Mouse (Mus musculus) neural tube, embryonic 13.5 days (tissue): ENCODE measurements around the gene Sppl3. TPM values are rescaled to one million over a fixed set of nuclear protein-coding genes. Genes with fewer than 3 reads are reported as not detected.

Source experiments
- ATAC-seq: fragments of 200-750 bp; cut with Nextera tagmentation; 2 replicates; pipeline ENCODE4 v1.8.0; 2017; ENCODE audit warnings: low read depth, mild to moderate bottlenecking, moderate TSS enrichment, moderate library complexity
- H3K27ac ChIP-seq: fragments of 300-500 bp; sonication (generic); replicated peaks from 2 replicates; pipeline ENCODE4 v1.5.1; 2015; ENCODE audit warnings: moderate library complexity, mild to moderate bottlenecking, inconsistent platforms
- H3K27me3 ChIP-seq: fragments of 300-500 bp; sonication (generic); 2 replicates; pipeline ENCODE4 v1.6.1; 2015; ENCODE audit warnings: mild to moderate bottlenecking, inconsistent platforms
- H3K36me3 ChIP-seq: fragments of 300-500 bp; sonication (generic); 2 replicates; pipeline ENCODE4 v1.6.1; 2015; ENCODE audit warnings: mild to moderate bottlenecking, inconsistent platforms
- H3K4me1 ChIP-seq: fragments of 300-500 bp; sonication (generic); replicated peaks from 2 replicates; pipeline ENCODE4 v1.6.1; 2015; ENCODE audit warnings: inconsistent platforms
- H3K4me2 ChIP-seq: fragments of 300-500 bp; sonication (generic); 2 replicates; pipeline ENCODE4 v1.6.1; 2015; ENCODE audit warnings: inconsistent platforms, mild to moderate bottlenecking, moderate library complexity
- H3K4me3 ChIP-seq: fragments of 300-500 bp; sonication (generic); 2 replicates; pipeline ENCODE4 v1.5.1; 2015; ENCODE audit warnings: mild to moderate bottlenecking, inconsistent platforms
- H3K9ac ChIP-seq: fragments of 300-500 bp; sonication (generic); 2 replicates; pipeline ENCODE4 v1.6.1; 2015; ENCODE audit warnings: moderate library complexity, mild to moderate bottlenecking, inconsistent platforms
- H3K9me3 ChIP-seq: fragments of 300-500 bp; sonication (generic); 2 replicates; pipeline ENCODE4 v1.6.1; 2016; ENCODE audit warnings: inconsistent platforms
- WGBS: fragments of 180-500 bp; shearing (Covaris S2); methylation state at CpG from one replicate; pipeline ENCODE4 v1.1.7; 2015; 5-methylcytosine and 5-hydroxymethylcytosine counted together
- polyA plus RNA-seq: library from polyadenylated mRNA; unstranded; fragments of >200 nt; fragmentation: Nextera tagmentation; extraction: Ambion mirVana; gene quantifications from 2 replicates; pipeline ENCODE4 v1.2.1, GENCODE M21; 2015

The Sppl3 gene
- polyA plus RNA-seq, 1 experiment from 2014 or later = 21.3 TPM

DNA sequence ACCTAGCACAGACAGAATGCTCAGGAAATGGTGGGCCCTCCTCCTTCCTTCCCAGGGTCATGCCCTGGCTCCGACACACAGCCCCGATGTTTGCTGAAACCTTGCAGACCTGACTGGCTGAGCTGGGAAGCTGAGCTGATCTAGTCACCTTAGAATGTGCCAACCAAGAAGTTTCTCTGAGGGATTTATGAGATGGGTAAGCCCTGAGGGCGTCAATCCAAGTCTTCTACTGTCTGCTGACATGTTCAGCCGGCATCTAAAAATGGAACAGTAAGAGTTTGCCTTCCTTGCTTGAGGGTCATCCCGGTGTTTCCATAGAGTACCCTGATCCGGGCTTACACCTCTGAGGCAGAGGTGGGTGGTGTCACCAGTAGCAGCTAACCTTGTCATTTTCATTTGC lies 8.2 kb upstream of the Sppl3 start:
- Histone ChIP-seq H3K4me3 (no peak overlapping the region), H3K4me2 (no peak overlapping the region), H3K27me3 (no peaks in the 10 kb centered on the region), H3K9ac (no peak overlapping the region), H3K27ac (no peak overlapping the region), H3K36me3 (no peaks in the 10 kb centered on the region), H3K4me1 (no peaks in the 10 kb centered on the region), H3K9me3 (no peaks in the 10 kb centered on the region)
- ATAC-seq = no peak
- 81% methylated on average over 6 of the region's 6 CpGs for WGBS

DNA sequence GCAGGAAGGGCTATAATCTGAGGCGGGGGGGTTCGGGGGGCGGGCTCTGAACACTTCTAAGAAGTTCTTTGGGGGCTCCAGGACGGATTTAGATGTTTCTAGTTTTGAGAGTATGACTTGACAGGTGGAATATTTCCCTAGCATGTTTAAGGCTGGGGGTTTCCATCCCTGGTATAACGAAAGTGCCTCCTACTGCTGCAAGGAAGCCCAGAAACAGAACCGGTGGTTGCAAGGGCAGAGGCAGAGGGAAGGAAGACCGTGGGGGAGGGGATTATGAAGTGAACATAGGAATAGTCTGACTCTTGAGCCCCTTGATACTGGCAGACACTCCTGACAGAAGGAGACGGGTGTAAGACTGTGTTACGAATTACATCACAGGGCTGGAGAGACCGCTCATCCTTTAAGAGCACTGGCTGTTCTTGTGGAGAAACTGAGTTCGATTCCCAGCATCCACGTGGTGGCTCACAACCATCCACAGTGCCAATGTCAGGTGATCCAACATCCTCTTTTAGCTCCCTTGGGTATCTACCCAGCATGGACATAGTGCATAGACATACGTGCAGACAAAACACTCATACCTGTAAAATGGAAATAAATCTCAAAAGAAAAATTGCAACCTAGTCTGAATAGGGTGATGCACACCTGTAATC lies 7.6 kb upstream of the Sppl3 start:
- no peak overlapping the region for H3K4me3 ChIP-seq
- WGBS = 83% methylated on average over 13 of the region's 13 CpGs
- H3K9me3 ChIP-seq = no peaks in the 10 kb centered on the region
- H3K4me1 ChIP-seq = no peaks in the 10 kb centered on the region
- no peaks in the 10 kb centered on the region for H3K27me3 ChIP-seq
- no peak overlapping the region for H3K27ac ChIP-seq
- no peak overlapping the region for H3K9ac ChIP-seq
- no peak overlapping the region for H3K4me2 ChIP-seq
- ATAC-seq = no peak
- no peaks in the 10 kb centered on the region for H3K36me3 ChIP-seq

DNA sequence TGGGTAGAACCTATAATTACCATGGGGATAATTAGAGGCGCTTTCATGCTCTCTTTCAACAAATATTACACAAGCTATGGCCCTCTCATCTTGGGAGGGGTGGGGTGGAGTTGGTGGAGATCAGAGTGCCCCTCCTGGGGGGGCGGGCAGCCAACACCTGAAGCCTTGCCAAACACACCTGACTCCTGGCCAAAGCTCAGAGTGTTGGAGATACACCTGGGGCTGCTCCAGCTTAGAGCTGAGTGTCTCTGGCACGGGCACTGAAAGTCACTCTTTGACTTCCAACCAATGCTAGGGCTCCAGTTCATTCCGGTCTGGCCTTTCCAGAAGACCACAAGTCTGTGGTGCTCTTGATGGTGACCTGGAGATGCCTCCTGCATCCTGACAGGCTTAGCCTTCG lies 3.2 kb upstream of the Sppl3 start:
- Histone ChIP-seq H3K36me3 (no peaks in the 10 kb centered on the region), H3K27me3 (no peaks in the 10 kb centered on the region), H3K4me3 (no peak overlapping the region), H3K4me2 (no peak overlapping the region), H3K9ac (no peak overlapping the region), H3K27ac (no peak overlapping the region), H3K9me3 (no peaks in the 10 kb centered on the region), H3K4me1 (peaks cover 17% of the 10 kb centered on the region)
- ATAC-seq = no peak
- 89% methylated on average over 5 of the region's 5 CpGs for WGBS

DNA sequence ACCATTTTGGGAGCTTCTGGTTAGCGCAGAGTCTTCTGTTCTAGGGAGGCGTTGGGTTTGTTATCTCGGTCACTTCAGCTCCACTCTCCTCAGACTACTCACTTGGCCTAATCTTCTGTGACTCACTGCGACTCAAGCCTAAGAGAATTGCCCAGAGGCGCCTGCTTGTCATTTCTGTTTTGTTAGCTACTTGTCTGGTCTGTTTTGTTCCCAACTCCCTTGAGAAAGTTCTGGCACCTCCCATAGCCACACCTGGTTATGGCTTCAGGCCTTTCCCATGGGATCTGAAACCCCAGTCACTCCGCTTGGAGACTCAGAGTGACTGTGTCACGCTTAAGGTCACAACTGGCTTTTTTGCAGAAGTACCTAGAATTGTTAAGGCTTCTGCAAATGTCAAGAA lies 2.6 kb upstream of the Sppl3 start:
- ATAC-seq = no peak
- Histone ChIP-seq H3K27ac (no peak overlapping the region), H3K36me3 (no peaks in the 10 kb centered on the region), H3K4me3 (no peak overlapping the region), H3K9me3 (no peaks in the 10 kb centered on the region), H3K4me2 (no peak overlapping the region), H3K4me1 (peaks cover 22% of the 10 kb centered on the region), H3K9ac (no peak overlapping the region), H3K27me3 (no peaks in the 10 kb centered on the region)
- 91% methylated on average over 7 of the region's 7 CpGs for WGBS

DNA sequence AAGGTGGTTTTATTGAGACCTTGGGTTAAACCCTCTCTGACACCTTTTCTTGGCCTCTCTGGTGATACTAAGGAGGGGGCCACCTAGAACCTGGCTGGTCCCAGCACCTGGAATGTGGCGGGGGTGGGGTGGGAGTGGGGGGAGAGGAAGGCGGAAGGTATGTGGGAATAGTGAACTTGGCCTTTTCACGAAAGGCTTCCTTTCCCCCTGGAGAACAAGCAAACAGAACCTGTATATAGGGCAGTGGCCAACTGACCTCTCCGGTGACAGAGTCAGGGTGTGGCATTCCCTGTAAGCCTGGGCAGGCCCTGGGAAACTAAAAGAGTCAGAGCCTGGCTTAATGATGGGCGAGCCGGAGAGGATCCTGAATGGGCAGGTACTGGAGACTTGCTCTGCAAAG lies 1.8 kb upstream of the Sppl3 start:
- Histone ChIP-seq H3K4me3 (no peak overlapping the region), H3K9ac (no peak overlapping the region), H3K36me3 (no peaks in the 10 kb centered on the region), H3K27me3 (no peaks in the 10 kb centered on the region), H3K9me3 (no peaks in the 10 kb centered on the region), H3K4me2 (no peak overlapping the region), H3K4me1 (peaks cover 28% of the 10 kb centered on the region), H3K27ac (no peak overlapping the region)
- 89% methylated on average over 6 of the region's 6 CpGs for WGBS
- no peak for ATAC-seq

DNA sequence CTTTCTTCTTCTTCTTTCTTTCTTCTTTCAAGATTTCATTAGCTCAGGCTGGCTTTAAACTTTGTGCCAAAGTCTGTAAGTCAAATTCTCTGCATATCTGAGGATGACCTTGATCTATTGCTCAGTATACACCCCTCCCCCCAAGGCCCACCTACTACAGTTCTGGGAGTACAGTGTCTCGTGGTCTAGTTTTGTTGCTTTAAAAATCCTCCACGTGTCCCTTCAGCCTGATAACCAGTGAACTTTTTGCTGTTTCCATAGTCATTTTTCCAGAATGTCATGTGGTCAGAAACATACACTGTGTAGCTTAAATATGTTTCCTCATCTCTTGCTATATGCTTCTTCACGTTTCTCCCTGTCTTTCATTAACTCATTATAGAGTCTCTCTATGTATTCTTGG lies 976 bp upstream of the Sppl3 start:
- Histone ChIP-seq H3K4me2 (peak overlapping the region; percentile 80), H3K36me3 (no peaks in the 10 kb centered on the region), H3K4me1 (peaks cover 36% of the 10 kb centered on the region), H3K27ac (peak overlapping the region; percentile 95), H3K27me3 (no peaks in the 10 kb centered on the region), H3K9ac (peak overlapping the region; percentile 90), H3K4me3 (peak overlapping the region; percentile 82), H3K9me3 (no peaks in the 10 kb centered on the region)
- 61% methylated on average over 3 of the region's 3 CpGs for WGBS
- ATAC-seq = no peak

DNA sequence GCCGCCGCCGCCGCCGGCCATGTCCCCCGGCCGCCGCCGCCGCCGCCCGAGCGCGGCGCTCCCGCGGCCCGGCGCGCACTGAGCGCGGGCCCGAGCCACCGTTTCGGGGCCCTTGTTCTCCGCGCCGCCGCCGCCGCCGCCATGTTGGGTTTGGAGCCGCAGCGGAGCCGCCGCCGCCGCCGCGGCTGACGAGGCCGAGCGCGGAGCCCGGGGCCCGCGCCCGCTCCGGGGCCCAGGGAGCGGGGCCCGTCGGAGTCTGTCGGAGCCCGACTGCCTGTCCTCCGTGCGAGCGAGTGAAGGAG lies 231 bp downstream of the Sppl3 start:
- Histone ChIP-seq H3K36me3 (no peaks in the 10 kb centered on the region), H3K4me1 (peaks cover 47% of the 10 kb centered on the region), H3K27me3 (no peaks in the 10 kb centered on the region), H3K4me2 (peak overlapping the region; percentile 96), H3K9me3 (no peaks in the 10 kb centered on the region), H3K4me3 (peak overlapping the region; percentile 82), H3K9ac (peak overlapping the region; percentile 90), H3K27ac (peak overlapping the region; percentile 95)
- peak; percentile 49 for ATAC-seq
- WGBS = under 1% methylated on average over 37 of the region's 57 CpGs

DNA sequence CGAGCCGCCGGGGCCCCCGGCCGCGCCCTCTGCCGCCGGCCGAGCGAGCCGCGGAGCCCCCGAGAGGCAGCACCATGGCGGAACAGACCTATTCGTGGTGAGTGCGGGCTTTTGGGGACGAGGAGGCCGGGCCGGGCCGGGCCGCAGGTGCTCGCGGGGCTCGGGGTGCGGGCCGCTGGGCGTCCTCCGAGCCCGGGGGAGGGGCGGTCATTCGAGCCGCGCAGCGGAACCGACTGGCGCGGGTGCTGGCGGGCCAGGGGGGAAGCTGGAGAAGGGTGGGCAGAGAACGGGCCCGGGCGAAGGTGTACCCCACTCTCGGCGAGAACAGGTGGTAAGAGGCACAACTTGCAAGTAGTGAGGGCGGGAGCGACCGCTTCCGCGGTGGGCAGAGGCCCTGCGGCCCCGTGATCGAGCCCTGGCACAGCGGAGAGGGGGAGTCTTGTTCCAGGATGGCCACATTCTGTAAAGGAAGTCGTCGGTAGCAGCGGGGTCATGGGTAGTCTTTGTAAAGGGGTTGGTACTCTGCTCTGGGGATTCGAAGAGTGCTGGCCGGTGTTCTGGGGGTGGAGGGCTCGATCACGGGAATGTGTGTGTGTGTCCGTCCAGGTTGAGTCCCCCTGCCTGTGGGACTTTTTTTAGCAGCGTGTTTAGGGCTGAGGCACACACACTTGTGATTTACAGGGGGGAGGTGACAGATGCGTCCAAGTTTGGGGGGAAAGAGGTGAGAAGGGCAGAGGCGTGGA lies 753 bp downstream of the Sppl3 start:
- under 1% methylated on average over 63 of the region's 63 CpGs for WGBS
- Histone ChIP-seq H3K36me3 (no peaks in the 10 kb centered on the region), H3K4me3 (peak overlapping the region; percentile 82), H3K4me2 (peak overlapping the region; percentile 96), H3K9ac (peak overlapping the region; percentile 90), H3K4me1 (peaks cover 48% of the 10 kb centered on the region), H3K27me3 (no peaks in the 10 kb centered on the region), H3K9me3 (no peaks in the 10 kb centered on the region), H3K27ac (peak overlapping the region; percentile 95)
- peak; percentile 51 for ATAC-seq

DNA sequence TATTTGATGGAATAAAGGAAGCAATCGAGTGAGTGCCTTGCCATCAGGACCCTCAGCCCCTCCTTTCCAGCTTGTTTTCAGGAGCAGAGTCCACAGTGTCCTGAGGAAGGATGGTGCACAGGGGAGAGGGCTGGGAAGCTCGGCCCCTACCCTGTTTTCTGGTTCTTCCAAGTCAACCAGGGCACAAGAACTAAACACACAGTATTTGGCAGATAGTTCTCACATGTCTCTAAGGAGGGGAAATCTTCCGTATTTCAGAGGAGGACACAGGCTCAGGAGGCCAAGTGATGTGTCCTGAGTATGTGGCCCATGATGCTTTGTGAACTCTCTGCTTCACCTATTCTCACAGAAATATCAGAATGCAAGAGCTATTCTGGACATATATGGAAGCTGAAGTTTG lies 2.5 kb downstream of the Sppl3 start:
- H3K36me3 ChIP-seq = no peaks in the 10 kb centered on the region
- no peak overlapping the region for H3K4me3 ChIP-seq
- no peaks in the 10 kb centered on the region for H3K27me3 ChIP-seq
- no peak overlapping the region for H3K9ac ChIP-seq
- H3K27ac ChIP-seq = no peak overlapping the region
- 58% methylated on average over 3 of the region's 3 CpGs for WGBS
- ATAC-seq = no peak
- H3K4me2 ChIP-seq = peak overlapping the region; percentile 96
- peaks cover 59% of the 10 kb centered on the region for H3K4me1 ChIP-seq
- no peaks in the 10 kb centered on the region for H3K9me3 ChIP-seq

DNA sequence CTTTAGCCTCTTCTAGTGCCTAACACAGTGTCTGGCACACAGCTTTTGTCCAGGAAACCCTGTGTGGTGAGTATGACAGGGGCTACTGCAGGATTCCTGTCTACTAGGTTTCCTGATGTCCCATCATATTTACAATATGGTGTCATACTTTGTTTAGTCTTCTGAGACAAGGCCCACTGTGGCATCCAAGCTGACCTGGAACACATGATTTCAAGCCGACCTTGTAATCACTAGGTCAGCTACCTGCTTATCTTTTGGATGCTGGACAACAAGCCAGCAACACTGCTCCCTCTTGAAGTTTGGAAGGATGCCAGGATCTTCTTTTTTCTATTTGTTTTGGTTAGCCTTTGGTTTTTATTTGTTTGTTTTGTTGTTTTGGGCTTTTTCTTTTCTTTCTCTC lies 3.6 kb downstream of the Sppl3 start:
- no peaks in the 10 kb centered on the region for H3K27me3 ChIP-seq
- H3K4me2 ChIP-seq = no peak overlapping the region
- no peak for ATAC-seq
- H3K4me3 ChIP-seq = no peak overlapping the region
- 68% methylated on average over 1 of the region's 1 CpGs for WGBS
- H3K27ac ChIP-seq = no peak overlapping the region
- no peak overlapping the region for H3K9ac ChIP-seq
- H3K4me1 ChIP-seq = peaks cover 64% of the 10 kb centered on the region
- no peaks in the 10 kb centered on the region for H3K9me3 ChIP-seq
- no peaks in the 10 kb centered on the region for H3K36me3 ChIP-seq

DNA sequence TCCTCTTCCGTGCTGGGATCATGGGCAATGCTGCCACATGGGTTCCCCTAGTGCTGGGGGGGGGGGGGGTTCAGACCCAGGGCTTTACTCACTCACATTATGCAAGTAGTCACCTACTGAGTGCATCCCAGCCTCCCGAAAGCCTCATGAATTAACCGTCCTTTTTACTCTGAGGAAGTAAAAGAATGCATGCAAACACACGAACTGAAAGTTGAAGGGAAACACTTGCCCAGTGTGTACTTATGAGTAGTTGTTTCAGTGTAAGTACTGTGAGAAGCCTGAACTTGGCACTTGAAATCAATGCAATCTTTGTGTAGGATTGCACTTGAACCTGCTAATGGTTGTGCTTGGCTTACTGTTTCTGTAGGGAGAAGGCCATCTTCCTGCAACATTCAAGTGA lies 4.2 kb downstream of the Sppl3 start:
- no peaks in the 10 kb centered on the region for H3K27me3 ChIP-seq
- no peak for ATAC-seq
- H3K4me3 ChIP-seq = no peak overlapping the region
- H3K4me2 ChIP-seq = no peak overlapping the region
- H3K9ac ChIP-seq = no peak overlapping the region
- no peak overlapping the region for H3K27ac ChIP-seq
- no peaks in the 10 kb centered on the region for H3K9me3 ChIP-seq
- H3K4me1 ChIP-seq = peaks cover 60% of the 10 kb centered on the region
- 47% methylated on average over 4 of the region's 4 CpGs for WGBS
- H3K36me3 ChIP-seq = no peaks in the 10 kb centered on the region

DNA sequence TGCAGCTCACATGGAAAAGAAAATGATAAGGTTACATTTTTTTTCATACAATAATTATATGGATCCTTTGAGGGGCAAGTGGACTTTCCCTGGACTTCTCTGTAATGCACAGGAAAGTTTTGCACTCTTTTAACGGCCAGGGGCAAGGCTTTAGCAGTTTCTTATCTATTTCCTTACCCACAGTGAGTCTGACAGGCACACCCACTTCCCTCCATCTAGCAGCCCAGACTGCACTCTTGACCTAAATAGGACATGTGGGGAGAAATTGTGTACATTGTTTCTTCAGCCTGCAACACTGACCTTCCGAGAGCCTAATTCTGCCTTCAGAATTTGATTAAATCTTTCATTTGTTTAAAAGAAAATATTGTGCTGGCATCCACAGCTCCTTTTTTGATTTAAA lies 7.3 kb downstream of the Sppl3 start:
- no peak overlapping the region for H3K27ac ChIP-seq
- 73% methylated on average over 2 of the region's 2 CpGs for WGBS
- no peaks in the 10 kb centered on the region for H3K27me3 ChIP-seq
- H3K4me3 ChIP-seq = no peak overlapping the region
- H3K4me2 ChIP-seq = no peak overlapping the region
- H3K36me3 ChIP-seq = no peaks in the 10 kb centered on the region
- no peak for ATAC-seq
- H3K9ac ChIP-seq = no peak overlapping the region
- H3K9me3 ChIP-seq = no peaks in the 10 kb centered on the region
- H3K4me1 ChIP-seq = peaks cover 42% of the 10 kb centered on the region

DNA sequence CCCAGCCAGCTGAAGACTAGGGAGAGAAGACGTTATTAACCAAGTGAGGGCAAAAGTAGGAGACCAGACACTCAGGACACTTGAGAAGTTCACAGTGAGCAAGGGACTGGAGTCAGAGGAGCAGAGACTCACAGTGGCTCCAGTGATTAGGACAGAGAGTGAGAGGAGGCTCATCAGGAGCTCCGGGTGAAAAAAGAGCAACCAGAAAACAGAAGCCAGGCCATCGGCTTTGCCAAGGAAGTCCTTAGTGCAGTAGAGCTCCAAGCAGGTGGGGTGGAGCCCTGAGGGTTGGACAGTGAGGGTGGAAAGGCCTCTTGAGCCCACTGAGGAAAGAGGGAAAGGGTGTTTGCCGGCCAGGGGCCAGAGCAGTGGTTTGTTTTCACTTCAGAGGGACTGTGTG lies 7.9 kb downstream of the Sppl3 start:
- H3K27me3 ChIP-seq = no peaks in the 10 kb centered on the region
- no peak overlapping the region for H3K4me2 ChIP-seq
- H3K4me3 ChIP-seq = no peak overlapping the region
- no peak overlapping the region for H3K9ac ChIP-seq
- peaks cover 37% of the 10 kb centered on the region for H3K4me1 ChIP-seq
- 87% methylated on average over 4 of the region's 4 CpGs for WGBS
- no peaks in the 10 kb centered on the region for H3K9me3 ChIP-seq
- ATAC-seq = no peak
- H3K27ac ChIP-seq = no peak overlapping the region
- H3K36me3 ChIP-seq = no peaks in the 10 kb centered on the region
